Mouse (Mus musculus): ENCODE measurements around the gene Grik5.

DNA sequence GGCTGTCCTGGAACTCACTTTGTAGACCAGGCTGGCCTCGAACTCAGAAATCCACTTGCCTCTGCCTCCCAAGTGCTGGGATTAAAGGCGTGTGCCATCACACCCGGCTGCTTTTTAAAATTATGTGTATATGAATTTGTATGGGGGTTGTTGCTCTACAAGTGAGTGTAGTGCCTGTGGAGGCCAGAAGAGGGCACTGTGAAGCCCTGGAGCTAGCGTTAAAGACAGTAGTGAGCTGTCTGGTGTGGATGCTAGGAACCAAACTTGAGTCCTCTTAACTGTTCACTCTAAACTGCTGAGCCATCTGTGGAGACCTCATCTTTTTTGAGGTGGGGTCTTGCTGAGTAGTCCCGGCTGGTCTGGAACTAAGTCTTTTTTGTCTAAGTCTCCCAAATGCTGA, 86.3 kb downstream of the Grik5 start:
- TF ChIP-seq CTCF (IDR thresholded peaks at IDR 0.05; ENCODE audit: borderline replicate concordance, extremely low read depth, insufficient read depth, insufficient read length) (peak; percentile 36; the same call in 1 of the 2 replicates), POLR2A (IDR thresholded peaks at IDR 0.05; ENCODE audit: borderline replicate concordance, extremely low read depth, insufficient read depth, insufficient read length, poor library complexity, severe bottlenecking) (no peak)

All from brain, embryonic 14.5 days (tissue).